Mouse (Mus musculus) MEL (cell line): ENCODE data around the gene Rnf182.

Experiments
- CTCF ChIP-seq, 3 experiments: IDR thresholded peaks in 2 of 3; conservative IDR thresholded peaks in 1 of 3; 2 replicates each; pipeline ENCODE4 v1.5.1; 2011 to 2012; ENCODE audit warnings: low read length in 3 of 3, low read depth in 2 of 3, mild to moderate bottlenecking in 2 of 3, improper control_type of control experiment in 1 of 3, inconsistent platforms in 1 of 3, mixed read lengths in 1 of 3, moderate library complexity in 1 of 3; ENCODE audit not compliant: control insufficient read depth in 1 of 3, insufficient read depth in 1 of 3, poor library complexity in 1 of 3, severe bottlenecking in 1 of 3
- POLR2AphosphoS2 ChIP-seq: IDR thresholded peaks from 2 replicates; pipeline ENCODE4 v1.6.1; 2011; ENCODE audit warnings: low read length, improper control_type of control experiment

GRCm38 (mm10) chr13:43577766-43578165, 37.7 kb upstream of the Rnf182 start:
- TF ChIP-seq CTCF (IDR thresholded peaks at IDR 0.05 in 2 of 3, conservative IDR thresholded peaks at IDR 0.05 in 1 of 3; ENCODE audit: control insufficient read depth in 1 of 3, insufficient read depth in 1 of 3, low read depth in 2 of 3, low read length in 3 of 3, poor library complexity in 1 of 3, severe bottlenecking in 1 of 3), result no peak
- TF ChIP-seq POLR2AphosphoS2, result no peak
